Mouse (Mus musculus): ENCODE data around the gene Tead1.

DNA sequence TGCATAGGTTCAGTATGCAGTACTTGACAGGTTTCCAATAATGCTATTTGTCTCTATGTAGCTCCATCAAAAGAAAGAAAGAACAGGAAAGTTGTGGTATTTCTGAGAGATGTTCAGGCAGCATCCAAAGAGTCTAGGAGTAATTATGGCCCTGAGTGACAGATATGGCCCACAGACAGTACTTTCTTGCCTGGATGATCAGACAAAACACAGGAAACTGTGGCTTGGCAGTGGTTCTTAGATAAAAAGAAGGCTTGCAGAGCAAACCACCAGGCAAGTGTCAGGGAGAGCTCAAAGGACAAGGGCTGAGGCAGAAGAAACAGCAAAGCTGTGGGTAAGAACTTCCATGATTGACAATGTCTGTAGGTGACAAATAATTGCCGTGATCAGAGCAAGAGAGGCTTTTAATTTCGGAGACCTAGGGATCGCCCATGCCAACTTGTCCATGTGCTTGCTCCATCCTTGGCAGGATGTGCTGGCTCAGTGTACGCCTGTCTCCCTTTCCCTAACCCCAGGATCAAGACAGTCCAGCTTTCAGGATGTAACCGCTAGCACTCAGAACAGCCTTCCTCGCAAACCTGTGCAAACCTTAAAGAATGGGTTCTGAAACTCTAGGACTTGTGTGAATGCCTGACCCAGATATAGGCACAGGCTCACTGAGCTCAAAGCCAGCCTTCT is 35.1 kb upstream of the Tead1 start:
- no peak for TF ChIP-seq POLR2A (IDR thresholded peaks at IDR 0.05; ENCODE audit: control insufficient read depth, low read depth, low read length)
- TF ChIP-seq CTCF (IDR thresholded peaks at IDR 0.05; ENCODE audit: control insufficient read depth, insufficient read depth, insufficient replicate concordance, low read depth, low read length): no peak

Data from testis, adult 2 months (tissue).